13 mouse cellular contexts compared by ENCODE assay signal in the genomic region with DNA sequence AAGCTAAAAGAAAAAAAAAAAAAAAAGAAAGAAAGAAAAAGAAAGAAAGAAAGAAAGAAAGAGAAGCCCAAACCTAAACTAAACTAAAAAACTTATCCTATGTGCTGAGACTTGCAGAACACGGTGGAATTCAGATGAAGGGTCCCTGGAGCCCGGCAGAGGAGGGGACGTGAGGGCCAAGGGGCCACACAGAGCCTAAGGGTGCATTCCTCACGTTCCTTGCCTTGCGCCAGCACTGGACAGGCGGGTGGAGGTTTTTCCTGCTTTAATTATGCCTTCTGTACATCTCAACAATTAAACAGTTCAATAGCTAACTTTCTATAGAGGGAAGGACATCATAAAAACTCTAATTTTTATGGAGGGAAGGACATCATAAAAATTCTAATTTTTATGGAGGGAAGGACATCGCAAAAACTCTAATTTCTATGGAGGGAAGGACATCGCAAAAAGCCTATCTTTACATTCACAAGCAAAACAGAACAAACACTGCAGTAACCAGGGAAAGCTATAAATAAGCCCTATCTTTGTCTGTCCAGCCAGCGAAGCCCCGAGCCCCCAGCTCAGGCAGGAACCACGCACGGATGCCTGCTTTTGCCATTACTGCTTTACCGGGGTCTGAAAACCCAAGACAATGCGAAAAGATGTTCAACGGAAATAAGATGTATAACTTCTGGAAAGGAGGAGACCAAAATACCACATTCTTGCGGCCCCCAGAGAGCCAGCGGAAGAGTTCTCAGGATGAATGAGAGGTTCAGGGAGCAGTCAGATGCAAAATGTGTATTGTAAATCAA. TPM values are rescaled to one million over a fixed set of nuclear protein-coding genes. Genes with fewer than 3 reads are reported as not detected.
DNase-seq lines count a peak whose midpoint lies in the region; ATAC-seq and TF ChIP-seq lines count a peak whose summit lies in the region.
"Had no signal": no experiment of that assay in that cellular context is flagged by ENCODE, and none has a peak within 500 bp of the region (broad histone marks: within the 10 kb centered on the region; RNA-seq: fewer than 3 reads in every experiment).

No protein-coding gene starts in this region.

- H3K4me1 ChIP-seq in heart, embryonic 12.5 days (replicated peaks), result peaks cover 55% of the 10 kb centered on the region
- peaks cover 5% of the 10 kb centered on the region for H3K4me1 ChIP-seq in heart, adult 2 months (ENCODE audit: control insufficient read depth, insufficient read depth, low read length)
- peaks cover 42% of the 10 kb centered on the region for H3K4me1 ChIP-seq in heart, embryonic 15.5 days (replicated peaks)
- H3K4me1 ChIP-seq in liver, embryonic 12.5 days, result peaks cover 64% of the 10 kb centered on the region

- no peaks in the 10 kb centered on the region for H3K27me3 ChIP-seq in heart, embryonic 12.5 days (replicated peaks)
- H3K27me3 ChIP-seq in heart, adult 2 months (ENCODE audit: control insufficient read depth, insufficient read depth, low read length), result no peaks in the 10 kb centered on the region
- no peaks in the 10 kb centered on the region for H3K27me3 ChIP-seq in heart, embryonic 15.5 days
- H3K27me3 ChIP-seq in liver, embryonic 12.5 days (replicated peaks), result no peaks in the 10 kb centered on the region
- H3K27me3 ChIP-seq: forebrain, embryonic 13.5 days; midbrain, embryonic 12.5 days had no signal

- peak overlapping the region; percentile 90 for H3K27ac ChIP-seq in heart, embryonic 12.5 days (ENCODE audit: poor library complexity, severe bottlenecking)
- no peak overlapping the region; the same call in 1 of the 2 replicates for H3K27ac ChIP-seq in heart, adult 2 months
- peak overlapping the region; percentile 88 for H3K27ac ChIP-seq in heart, embryonic 15.5 days
- peak overlapping the region; percentile 59; the same call in 1 of the 2 replicates for H3K27ac ChIP-seq in liver, embryonic 12.5 days
- H3K27ac ChIP-seq: forebrain, embryonic 13.5 days; hindbrain, postnatal 0 days had no signal

- H3K36me3 ChIP-seq in heart, embryonic 12.5 days, result no peaks in the 10 kb centered on the region
- no peaks in the 10 kb centered on the region for H3K36me3 ChIP-seq in heart, adult 2 months (ENCODE audit: control insufficient read depth, insufficient read depth, low read length)
- no peaks in the 10 kb centered on the region for H3K36me3 ChIP-seq in heart, embryonic 15.5 days
- no peaks in the 10 kb centered on the region for H3K36me3 ChIP-seq in liver, embryonic 12.5 days
- H3K36me3 ChIP-seq: midbrain, embryonic 12.5 days had no signal

- no peak for TF ChIP-seq POLR2A in heart, adult 2 months (IDR thresholded peaks at IDR 0.05; ENCODE audit: insufficient read depth, low read depth, low read length)

- no peak for ATAC-seq in heart, embryonic 12.5 days (ENCODE audit: insufficient number of reproducible peaks, low FRiP score)
- ATAC-seq in heart, embryonic 15.5 days (replicated peaks; ENCODE audit: insufficient number of reproducible peaks, insufficient read depth, low FRiP score, low read depth), result no peak
- ATAC-seq in liver, embryonic 12.5 days, result no peak
- ATAC-seq in cerebellum, adult (ENCODE audit: insufficient number of reproducible peaks, low FRiP score, low TSS enrichment), result no peak
- ATAC-seq: forebrain, embryonic 13.5 days; hindbrain, postnatal 0 days had no signal

- no peaks in the 10 kb centered on the region for H3K9me3 ChIP-seq in heart, embryonic 12.5 days (replicated peaks)
- H3K9me3 ChIP-seq in heart, embryonic 15.5 days (replicated peaks), result no peaks in the 10 kb centered on the region
- no peaks in the 10 kb centered on the region for H3K9me3 ChIP-seq in liver, embryonic 12.5 days (replicated peaks)
- H3K9me3 ChIP-seq: forebrain, embryonic 13.5 days; midbrain, embryonic 12.5 days had no signal

- no peak overlapping the region for H3K4me3 ChIP-seq in heart, embryonic 12.5 days
- H3K4me3 ChIP-seq in heart, adult 2 months, result no peak overlapping the region
- no peak overlapping the region for H3K4me3 ChIP-seq in heart, embryonic 15.5 days
- no peak overlapping the region for H3K4me3 ChIP-seq in liver, embryonic 12.5 days
- H3K4me3 ChIP-seq: forebrain, embryonic 13.5 days; midbrain, embryonic 12.5 days had no signal

- TF ChIP-seq CTCF in heart, adult 2 months (IDR thresholded peaks at IDR 0.05), result no peak

- no peak for DNase-seq in heart, adult 2 months
- DNase-seq in embryo, embryonic 10.5 days (ENCODE audit: low spot score), result peak; percentile 62
- no peak for DNase-seq in cerebellum, adult 9-10 months
- DNase-seq in spleen, postnatal 4 days (ENCODE audit: low spot score in 2 of 2), result no peak

- peak overlapping the region; percentile 53; the same call in 1 of the 2 replicates for H3K9ac ChIP-seq in heart, embryonic 12.5 days
- no peak overlapping the region for H3K9ac ChIP-seq in heart, adult 2 months (ENCODE audit: low read depth, low read length)
- peak overlapping the region; percentile 35; the same call in 1 of the 2 replicates for H3K9ac ChIP-seq in heart, embryonic 15.5 days
- no peak overlapping the region for H3K9ac ChIP-seq in liver, embryonic 12.5 days
- H3K9ac ChIP-seq: forebrain, embryonic 13.5 days; midbrain, embryonic 12.5 days had no signal

- peak overlapping the region; percentile 37 for H3K4me2 ChIP-seq in heart, embryonic 12.5 days
- peak overlapping the region; percentile 6; the same call in 1 of the 2 replicates for H3K4me2 ChIP-seq in heart, embryonic 15.5 days
- no peak overlapping the region for H3K4me2 ChIP-seq in liver, embryonic 12.5 days
- H3K4me2 ChIP-seq: forebrain, embryonic 13.5 days; midbrain, embryonic 12.5 days had no signal

- WGBS in heart, embryonic 12.5 days, result 22% methylated on average over 17 of the region's 17 CpGs
- 27% methylated on average over 17 of the region's 17 CpGs for WGBS in heart, adult 2 months
- 18% methylated on average over 17 of the region's 17 CpGs for WGBS in heart, embryonic 15.5 days
- WGBS in liver, embryonic 12.5 days (ENCODE audit: insufficient replicate concordance), result 46% methylated on average over 17 of the region's 17 CpGs

- no peaks in the 10 kb centered on the region for H3K79me2 ChIP-seq in heart, adult 2 months (replicated peaks; ENCODE audit: control insufficient read depth, insufficient read depth, low read length)

- TF ChIP-seq EP300 in heart, adult 2 months (IDR thresholded peaks at IDR 0.05; ENCODE audit: insufficient read depth, low read depth, low read length), result no peak

- intact Hi-C loops in heart, adult 2 months (cut with DNase I), result no loop called here

RNA-seq across cellular contexts. Expression of gene Mrpl23, which starts 9.1 kb away (rescaled TPM):
- polyA plus RNA-seq in heart, embryonic 12.5 days (2016; fragmentation: Nextera tagmentation; extraction: Ambion mirVana), result 12.0 and 15.2 TPM in 2 replicates
- total RNA-seq in heart, adult 2 months (2021), result 1 to 10 TPM in 1 of 2 experiments, under 1 TPM in 1; 0.89 to 2.1 TPM
- polyA plus RNA-seq in heart, adult 2 months (2012; rRNA removed), result 12.8 and 18.0 TPM in 2 replicates
- 17.0 and 18.7 TPM in 2 replicates for polyA plus RNA-seq in heart, embryonic 15.5 days (2015; fragmentation: Nextera tagmentation; extraction: Ambion mirVana)
- polyA plus RNA-seq in liver, embryonic 12.5 days (2016; fragmentation: Nextera tagmentation; extraction: Ambion mirVana), result 10.4 and 14.4 TPM in 2 replicates

RNA-seq across cellular contexts. Expression of gene Tnnt3, which starts 24.8 kb away (rescaled TPM):
- polyA plus RNA-seq in heart, embryonic 12.5 days (2016; fragmentation: Nextera tagmentation; extraction: Ambion mirVana), result 6.4 and 9.3 TPM in 2 replicates
- total RNA-seq in heart, adult 2 months (2021), result 1 to 10 TPM; 1.1 to 1.3 TPM
- polyA plus RNA-seq in heart, adult 2 months (2012; rRNA removed), result 1.8 TPM in 1 of 2 replicates, not detected in the other
- polyA plus RNA-seq in heart, embryonic 15.5 days (2015; fragmentation: Nextera tagmentation; extraction: Ambion mirVana), result 4.6 and 4.8 TPM in 2 replicates
- 0.51 TPM in 1 of 2 replicates, not detected in the other for polyA plus RNA-seq in liver, embryonic 12.5 days (2016; fragmentation: Nextera tagmentation; extraction: Ambion mirVana)
- total RNA-seq: left cerebral cortex, postnatal 14 days had no signal
- polyA plus RNA-seq: testis, adult 2 months had no signal

Comparison
In these comparisons a context has a peak if more than half of its experiments do, and no peak if none do; other contexts are left out.
1. H3K9ac ChIP-seq: peak in heart, embryonic 12.5 days (single experiment) and heart, embryonic 15.5 days (single experiment); none in heart, adult 2 months (single experiment) and liver, embryonic 12.5 days (single experiment).